Mouse (Mus musculus): ENCODE data around the gene Hist1h2bl. TPM values are rescaled to one million over a fixed set of nuclear protein-coding genes. Genes with fewer than 3 reads are reported as not detected.
"Not testable (repeated sequence)": the region's sequence is repeated elsewhere in the genome, so short reads cannot be mapped to it uniquely, and the experiment has no call there.

Gene Hist1h2bl
- 10 to 100 TPM; 15.1 to 26.3 TPM for total RNA-seq (2021)
- long read RNA-seq, experiment 1: 0 reads
- long read RNA-seq, experiment 2: 0 reads

GRCm38 (mm10) chr13:21715864-21716539, at the start of gene Hist1h2bl, which contains the start of gene Hist1h2ai:
Hist1h2bl (minus strand) TSS chr13:21716143.
Hist1h2ai (plus strand) TSS chr13:21716422.
- peak; percentile 60 for DNase-seq

- no peak for DNase-seq
Observed at GRCm38 (mm10) chr13:21755707-21756106, 39.8 kb upstream of the Hist1h2bl start.

- DNase-seq: not testable (repeated sequence)
Observed at GRCm38 (mm10) chr13:21754294-21755001, 38.5 kb upstream of the Hist1h2bl start.

GRCm38 (mm10) chr13:21753524-21754285, 37.8 kb upstream of the Hist1h2bl start, which contains the start of the genes Hist1h2ak and Hist1h2bn:
Hist1h2ak (minus strand) TSS chr13:21753827.
Hist1h2bn (plus strand) TSS chr13:21754123.
- DNase-seq: peak; percentile 46

- no peak for DNase-seq
Observed at GRCm38 (mm10) chr13:21753051-21753523, 37.1 kb upstream of the Hist1h2bl start.

- DNase-seq: no peak
Observed at GRCm38 (mm10) chr13:21752356-21752755, 36.4 kb upstream of the Hist1h2bl start.

- DNase-seq: no peak
Observed at GRCm38 (mm10) chr13:21751827-21752226, 35.9 kb upstream of the Hist1h2bl start.

GRCm38 (mm10) chr13:21751417-21751816, 35.5 kb upstream of the Hist1h2bl start:
- no peak for DNase-seq

GRCm38 (mm10) chr13:21750159-21751017, 34.4 kb upstream of the Hist1h2bl start, which contains the start of gene Hist1h4k:
Hist1h4k (minus strand) TSS chr13:21750505.
- peak; percentile 79 for DNase-seq

GRCm38 (mm10) chr13:21749387-21750158, 33.6 kb upstream of the Hist1h2bl start:
- no peak for DNase-seq

GRCm38 (mm10) chr13:21745006-21745405, 29.1 kb upstream of the Hist1h2bl start:
- no peak for DNase-seq

GRCm38 (mm10) chr13:21734906-21735767, 19.2 kb upstream of the Hist1h2bl start, which contains the start of gene Hist1h4j:
Hist1h4j (plus strand) TSS chr13:21735064.
- peak; percentile 38 for DNase-seq

- DNase-seq: peak; percentile 32
Observed at GRCm38 (mm10) chr13:21734010-21734905, 18.3 kb upstream of the Hist1h2bl start.

GRCm38 (mm10) chr13:21733466-21733865, 17.5 kb upstream of the Hist1h2bl start:
- DNase-seq: no peak

- DNase-seq: no peak
Observed at GRCm38 (mm10) chr13:21729544-21729943, 13.6 kb upstream of the Hist1h2bl start.

GRCm38 (mm10) chr13:21727948-21728572, 12.1 kb upstream of the Hist1h2bl start:
- DNase-seq: no peak

- DNase-seq: no peak
Observed at GRCm38 (mm10) chr13:21722993-21723836, 7.3 kb upstream of the Hist1h2bl start.
